Mouse (Mus musculus) cerebellum, adult 11-12 months (tissue): ENCODE data around the gene Otud7b.
A peak's percentile ranks its signal among the peaks of the same experiment; 100 is the strongest.
"Not testable (repeated sequence)": the region's sequence is repeated elsewhere in the genome, so short reads cannot be mapped to it uniquely, and the experiment has no call there.

Experiments
- DNase-seq: peaks from one replicate; pipeline ENCODE4 v3.0.0; 2022

The Otud7b gene

GRCm38 (mm10) chr3:96181510-96182381 lies 77.4 kb downstream of the Otud7b start:
- peak; percentile 67 for DNase-seq

- no peak for DNase-seq
Observed at GRCm38 (mm10) chr3:96182382-96182776, 78.1 kb downstream of the Otud7b start.

- no peak for DNase-seq
Observed at GRCm38 (mm10) chr3:96192977-96193376, 88.7 kb downstream of the Otud7b start.

- DNase-seq = no peak
Observed at GRCm38 (mm10) chr3:96194966-96195365, 90.6 kb downstream of the Otud7b start.

- no peak for DNase-seq
Observed at GRCm38 (mm10) chr3:96195616-96196313, 91.4 kb downstream of the Otud7b start.

- DNase-seq = no peak
Observed at GRCm38 (mm10) chr3:96196437-96197128, 92.3 kb downstream of the Otud7b start.

- DNase-seq = peak; percentile 91
Observed at GRCm38 (mm10) chr3:96197129-96197749, 92.9 kb downstream of the Otud7b start.

GRCm38 (mm10) chr3:96198181-96198580 lies 93.9 kb downstream of the Otud7b start:
- DNase-seq = no peak

- DNase-seq = not testable (repeated sequence)
Observed at GRCm38 (mm10) chr3:96198601-96199251, 94.4 kb downstream of the Otud7b start.

GRCm38 (mm10) chr3:96199731-96200130 lies 95.4 kb downstream of the Otud7b start:
- no peak for DNase-seq

GRCm38 (mm10) chr3:96207819-96208218 lies 103.5 kb downstream of the Otud7b start:
- no peak for DNase-seq

- DNase-seq = no peak
Observed at GRCm38 (mm10) chr3:96209242-96209641, 104.9 kb downstream of the Otud7b start.
